Comparison of ENCODE assay signal across 16 mouse cellular contexts in genomic region chr10:117662316-117663055, GRCm38 (mm10). TPM values are rescaled to one million over a fixed set of nuclear protein-coding genes. Genes with fewer than 3 reads are reported as not detected.
A peak's percentile ranks its signal among the peaks of the same experiment; 100 is the strongest.
DNase-seq lines count a peak whose midpoint lies in the region; ATAC-seq and TF ChIP-seq lines count a peak whose summit lies in the region.
"Had no signal": no experiment of that assay in that cellular context is flagged by ENCODE, and none has a peak within 500 bp of the region (broad histone marks: within the 10 kb centered on the region; RNA-seq: fewer than 3 reads in every experiment).

No protein-coding gene starts in this region.

- H3K4me2 ChIP-seq in lung, embryonic 14.5 days, result 0 out of 2 replicates have a peak overlapping the region, but pooled peaks have one; percentile 12
- H3K4me2 ChIP-seq in liver, embryonic 16.5 days (ENCODE audit: low read depth, low read length), result no peak overlapping the region
- no peak overlapping the region for H3K4me2 ChIP-seq in midbrain, embryonic 15.5 days

- peaks cover 3% of the 10 kb centered on the region; the same call in 1 of the 2 replicates for H3K4me1 ChIP-seq in lung, embryonic 14.5 days (ENCODE audit: insufficient read depth)
- H3K4me1 ChIP-seq in liver, embryonic 16.5 days (ENCODE audit: control insufficient read depth, low read depth, low read length), result no peaks in the 10 kb centered on the region; the same call in 1 of the 2 replicates
- H3K4me1 ChIP-seq in midbrain, embryonic 15.5 days, result no peaks in the 10 kb centered on the region

- no peak overlapping the region for H3K9ac ChIP-seq in lung, embryonic 14.5 days
- no peak overlapping the region for H3K9ac ChIP-seq in liver, embryonic 16.5 days (ENCODE audit: low read depth, low read length)
- no peak overlapping the region for H3K9ac ChIP-seq in midbrain, embryonic 15.5 days
- H3K9ac ChIP-seq: neural tube, embryonic 12.5 days had no signal

- WGBS in lung, embryonic 14.5 days, result 76% methylated on average over 15 of the region's 15 CpGs
- WGBS in liver, embryonic 16.5 days (ENCODE audit: insufficient replicate concordance), result 60% methylated on average over 15 of the region's 15 CpGs
- WGBS in midbrain, embryonic 15.5 days, result 81% methylated on average over 15 of the region's 15 CpGs

- H3K27ac ChIP-seq in lung, embryonic 14.5 days (ENCODE audit: low read depth), result peak overlapping the region; percentile 66
- H3K27ac ChIP-seq in liver, embryonic 16.5 days (ENCODE audit: low read length), result 0 out of 2 replicates have a peak overlapping the region, but pooled peaks have one; percentile 37
- no peak overlapping the region for H3K27ac ChIP-seq in midbrain, embryonic 15.5 days
- H3K27ac ChIP-seq: hindbrain, embryonic 10.5 days; midbrain, embryonic 10.5 days; neural tube, embryonic 12.5 days had no signal

- DNase-seq in lung, embryonic 14.5 days, result peak; percentile 15
- no peak for DNase-seq in lung, postnatal 14 days
- DNase-seq in kidney, postnatal 14 days, result peak; percentile 68
- no peak for DNase-seq in left cerebral cortex, adult 11 months (ENCODE audit: low spot score)
- no peak for DNase-seq in cerebellum, adult 11 months
- no peak for DNase-seq in urinary bladder, postnatal 25 days (ENCODE audit: low spot score)
- DNase-seq: cerebellum, postnatal 36 days; heart, adult 18-20 months; right cerebral cortex, postnatal 25 days; thymus, postnatal 14 days had no signal

- no peaks in the 10 kb centered on the region for H3K36me3 ChIP-seq in lung, embryonic 14.5 days (ENCODE audit: insufficient read depth)
- no peaks in the 10 kb centered on the region for H3K36me3 ChIP-seq in liver, embryonic 16.5 days (ENCODE audit: control insufficient read depth, insufficient read depth)
- no peaks in the 10 kb centered on the region for H3K36me3 ChIP-seq in midbrain, embryonic 15.5 days (replicated peaks)
- H3K36me3 ChIP-seq: hindbrain, embryonic 10.5 days; midbrain, embryonic 10.5 days; neural tube, embryonic 12.5 days had no signal

- H3K4me3 ChIP-seq in lung, embryonic 14.5 days (ENCODE audit: low read depth, low read length), result no peak overlapping the region
- H3K4me3 ChIP-seq in liver, embryonic 16.5 days (ENCODE audit: low read depth, low read length), result no peak overlapping the region
- no peak overlapping the region for H3K4me3 ChIP-seq in midbrain, embryonic 15.5 days
- H3K4me3 ChIP-seq: hindbrain, embryonic 10.5 days; midbrain, embryonic 10.5 days; neural tube, embryonic 12.5 days had no signal

- H3K27me3 ChIP-seq in lung, embryonic 14.5 days (ENCODE audit: insufficient read depth, low read length), result no peaks in the 10 kb centered on the region
- no peaks in the 10 kb centered on the region for H3K27me3 ChIP-seq in liver, embryonic 16.5 days (ENCODE audit: control insufficient read depth, insufficient read depth, low read depth, low read length)
- no peaks in the 10 kb centered on the region for H3K27me3 ChIP-seq in midbrain, embryonic 15.5 days (replicated peaks)
- H3K27me3 ChIP-seq: neural tube, embryonic 12.5 days had no signal

- TF ChIP-seq CTCF in lung, embryonic 14.5 days (IDR thresholded peaks at IDR 0.05; ENCODE audit: low read depth), result no peak

- H3K9me3 ChIP-seq in lung, embryonic 14.5 days (ENCODE audit: low read depth, low read length), result no peaks in the 10 kb centered on the region
- H3K9me3 ChIP-seq in liver, embryonic 16.5 days (replicated peaks; ENCODE audit: control insufficient read depth, low read length), result no peaks in the 10 kb centered on the region
- H3K9me3 ChIP-seq in midbrain, embryonic 15.5 days, result no peaks in the 10 kb centered on the region
- H3K9me3 ChIP-seq: hindbrain, embryonic 10.5 days; midbrain, embryonic 10.5 days; neural tube, embryonic 12.5 days had no signal

- no peak for ATAC-seq in lung, embryonic 14.5 days (ENCODE audit: insufficient read depth)
- ATAC-seq in liver, embryonic 16.5 days (ENCODE audit: low read depth), result peak; percentile 74
- no peak for ATAC-seq in midbrain, embryonic 15.5 days (replicated peaks)
- ATAC-seq: forebrain, embryonic 14.5 days had no signal

RNA-seq across cellular contexts. Expression of gene Cpm, which starts 33.2 kb away (rescaled TPM):
- 23.5 and 25.3 TPM in 2 replicates for polyA plus RNA-seq in lung, embryonic 14.5 days (2014; fragmentation: Nextera tagmentation; extraction: Ambion mirVana)
- polyA plus RNA-seq in liver, embryonic 16.5 days (2015; fragmentation: Nextera tagmentation; extraction: Ambion mirVana), result 47.0 and 61.6 TPM in 2 replicates
- 5.9 and 7.1 TPM in 2 replicates for polyA plus RNA-seq in midbrain, embryonic 15.5 days (2015; fragmentation: Nextera tagmentation; extraction: Ambion mirVana)

RNA-seq across cellular contexts. Expression of gene Mdm2, which starts 48.1 kb away (rescaled TPM):
- polyA plus RNA-seq in lung, embryonic 14.5 days (2014; fragmentation: Nextera tagmentation; extraction: Ambion mirVana), result 49.1 and 50.5 TPM in 2 replicates
- polyA plus RNA-seq in liver, embryonic 16.5 days (2015; fragmentation: Nextera tagmentation; extraction: Ambion mirVana), result 20.3 and 20.7 TPM in 2 replicates
- polyA plus RNA-seq in midbrain, embryonic 15.5 days (2015; fragmentation: Nextera tagmentation; extraction: Ambion mirVana), result 49.8 and 58.2 TPM in 2 replicates

Comparison
In these comparisons a context has a peak if more than half of its experiments do, and no peak if none do; other contexts are left out.
1. DNase-seq: peak in lung, embryonic 14.5 days (single experiment) and kidney, postnatal 14 days (single experiment); none in lung, postnatal 14 days (single experiment), left cerebral cortex, adult 11 months (single experiment), cerebellum, adult 11 months (single experiment) and urinary bladder, postnatal 25 days (single experiment).